ENCODE assay signal across 27 mouse cellular contexts in the genomic region with DNA sequence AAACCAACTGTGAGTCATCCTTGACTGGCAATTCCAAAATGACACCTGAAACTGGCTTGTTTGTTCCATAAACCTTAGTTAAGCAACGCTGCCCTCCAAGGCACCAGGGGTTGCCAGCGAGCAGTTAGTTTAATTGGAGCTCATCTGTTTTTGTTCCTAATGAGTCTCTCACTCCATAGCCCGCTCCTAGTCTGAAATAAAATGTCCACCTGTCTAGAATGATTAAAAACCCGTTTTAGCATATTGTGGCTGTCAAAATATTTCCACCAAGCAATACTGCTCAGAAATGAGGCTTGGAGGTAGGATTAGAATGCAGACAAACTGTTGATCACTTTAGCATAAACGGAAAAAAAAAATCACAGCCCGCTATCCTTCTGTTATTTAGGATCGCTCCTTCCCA.
"Had no signal": no experiment of that assay in that cellular context is flagged by ENCODE, and none has a peak within 500 bp of the region (broad histone marks: within the 10 kb centered on the region; RNA-seq: fewer than 3 reads in every experiment).

No protein-coding gene starts in this region.

- H3K9me3 ChIP-seq: limb, embryonic 12.5 days; limb, embryonic 15.5 days; megakaryocyte, embryonic 14.5 days; midbrain, embryonic 10.5 days; midbrain, embryonic 13.5 days; neural tube, embryonic 13.5 days; stomach, embryonic 15.5 days had no signal

- H3K27ac ChIP-seq: layer of hippocampus, adult 2 months; left cerebral cortex, adult 2 months; limb, embryonic 12.5 days; limb, embryonic 15.5 days; liver, embryonic 14.5 days; midbrain, embryonic 10.5 days; midbrain, embryonic 13.5 days; neural tube, embryonic 13.5 days; stomach, embryonic 15.5 days had no signal

- H3K4me1 ChIP-seq: limb, embryonic 12.5 days; limb, embryonic 15.5 days; megakaryocyte, embryonic 14.5 days; midbrain, embryonic 10.5 days; midbrain, embryonic 13.5 days; neural tube, embryonic 13.5 days; stomach, embryonic 15.5 days had no signal

- H3K36me3 ChIP-seq: limb, embryonic 12.5 days; limb, embryonic 15.5 days; midbrain, embryonic 10.5 days; midbrain, embryonic 13.5 days; neural tube, embryonic 13.5 days; stomach, embryonic 15.5 days had no signal

- H3K9ac ChIP-seq: limb, embryonic 12.5 days; limb, embryonic 15.5 days; liver, embryonic 14.5 days; liver, postnatal 0 days; lung, embryonic 14.5 days; midbrain, embryonic 13.5 days; neural tube, embryonic 13.5 days; stomach, embryonic 15.5 days had no signal

- H3K27me3 ChIP-seq: limb, embryonic 12.5 days; limb, embryonic 15.5 days; megakaryocyte, embryonic 14.5 days; midbrain, embryonic 13.5 days; neural tube, embryonic 13.5 days; stomach, embryonic 15.5 days had no signal

- DNase-seq: kidney, adult 18-20 months; kidney, adult 9 months; kidney, postnatal 14 days; kidney, postnatal 4 days; layer of hippocampus, adult 9-11 months; layer of hippocampus, postnatal 36 days; left cerebral cortex, postnatal 4 days; liver, postnatal 0 days; lung, embryonic 14.5 days; right cerebral cortex, adult 18-20 months; right cerebral cortex, postnatal 14 days; right cerebral cortex, postnatal 4 days; thymus, postnatal 25 days had no signal

- ATAC-seq: liver, postnatal 0 days; lung, postnatal 0 days; midbrain, embryonic 13.5 days; midbrain, embryonic 16.5 days had no signal

- H3K4me2 ChIP-seq: limb, embryonic 12.5 days; limb, embryonic 15.5 days; liver, embryonic 11.5 days; lung, embryonic 14.5 days; midbrain, embryonic 13.5 days; neural tube, embryonic 13.5 days; stomach, embryonic 15.5 days had no signal

- H3K4me3 ChIP-seq: layer of hippocampus, adult 2 months; left cerebral cortex, adult 2 months; limb, embryonic 12.5 days; limb, embryonic 15.5 days; megakaryocyte, embryonic 14.5 days; midbrain, embryonic 10.5 days; midbrain, embryonic 13.5 days; myocyte; neural tube, embryonic 13.5 days; stomach, embryonic 15.5 days had no signal
